In genomic region chr4:156053113-156053512, GRCm38 (mm10) we compare ENCODE assay signal across 30 mouse cellular contexts. TPM values are rescaled to one million over a fixed set of nuclear protein-coding genes. Genes with fewer than 3 reads are reported as not detected.
A peak's percentile ranks its signal among the peaks of the same experiment; 100 is the strongest.
DNase-seq lines count a peak whose midpoint lies in the region; ATAC-seq and TF ChIP-seq lines count a peak whose summit lies in the region.
"Had no signal": no experiment of that assay in that cellular context is flagged by ENCODE, and none has a peak within 500 bp of the region (broad histone marks: within the 10 kb centered on the region; RNA-seq: fewer than 3 reads in every experiment).

No protein-coding gene starts in this region.

- WGBS in heart, embryonic 11.5 days (ENCODE audit: insufficient replicate concordance), result 46% methylated on average over 4 of the region's 4 CpGs
- WGBS in heart, embryonic 14.5 days, result 23% methylated on average over 4 of the region's 4 CpGs
- WGBS in heart, adult 2 months, result 39% methylated on average over 4 of the region's 4 CpGs
- WGBS in heart, postnatal 0 days, result 25% methylated on average over 4 of the region's 4 CpGs
- 52% methylated on average over 4 of the region's 4 CpGs for WGBS in intestine, postnatal 0 days
- 83% methylated on average over 4 of the region's 4 CpGs for WGBS in hindbrain, postnatal 0 days

- H3K79me2 ChIP-seq in heart, adult 2 months (replicated peaks; ENCODE audit: control insufficient read depth, insufficient read depth, low read length), result no peaks in the 10 kb centered on the region

- H3K27ac ChIP-seq in heart, embryonic 11.5 days (ENCODE audit: low read depth, low read length), result peak overlapping the region; percentile 57
- H3K27ac ChIP-seq in heart, embryonic 14.5 days (replicated peaks in 1 of 2; ENCODE audit: control insufficient read depth in 1 of 2, insufficient read depth in 1 of 2, low read depth in 2 of 2, low read length in 2 of 2), result peak overlapping the region; percentile 29 to 68
- H3K27ac ChIP-seq in heart, adult 2 months, result no peak overlapping the region
- H3K27ac ChIP-seq in heart, postnatal 0 days (ENCODE audit: low read depth), result peak overlapping the region; percentile 59; the same call in 1 of the 2 replicates
- peak overlapping the region; percentile 90; the same call in 1 of the 2 replicates for H3K27ac ChIP-seq in intestine, postnatal 0 days (ENCODE audit: low read depth, low read length)
- H3K27ac ChIP-seq in hindbrain, postnatal 0 days, result no peak overlapping the region
- H3K27ac ChIP-seq: embryonic facial prominence, embryonic 12.5 days; embryonic facial prominence, embryonic 15.5 days; hindbrain, embryonic 14.5 days; kidney, postnatal 0 days had no signal

- H3K36me3 ChIP-seq in heart, embryonic 11.5 days (ENCODE audit: control insufficient read depth, insufficient read depth, low read length), result no peaks in the 10 kb centered on the region
- no peaks in the 10 kb centered on the region for H3K36me3 ChIP-seq in heart, embryonic 14.5 days (ENCODE audit: control insufficient read depth, insufficient read depth, low read length)
- H3K36me3 ChIP-seq in heart, adult 2 months (ENCODE audit: control insufficient read depth, insufficient read depth, low read length), result no peaks in the 10 kb centered on the region
- H3K36me3 ChIP-seq in heart, postnatal 0 days (replicated peaks; ENCODE audit: control insufficient read depth, insufficient read depth, low read length), result no peaks in the 10 kb centered on the region
- H3K36me3 ChIP-seq in intestine, postnatal 0 days (ENCODE audit: control insufficient read depth, insufficient read depth), result peaks cover 4% of the 10 kb centered on the region; the same call in 1 of the 2 replicates
- no peaks in the 10 kb centered on the region for H3K36me3 ChIP-seq in hindbrain, postnatal 0 days (ENCODE audit: insufficient read depth, low read length)
- H3K36me3 ChIP-seq: embryonic facial prominence, embryonic 12.5 days; embryonic facial prominence, embryonic 15.5 days; G1E had no signal

- H3K4me1 ChIP-seq in heart, embryonic 11.5 days (ENCODE audit: control insufficient read depth, insufficient read depth, low read length), result no peaks in the 10 kb centered on the region
- H3K4me1 ChIP-seq in heart, embryonic 14.5 days (ENCODE audit: control insufficient read depth in 2 of 2, insufficient read depth in 2 of 2, low read length in 2 of 2), result peaks cover 26 to 30% of the 10 kb centered on the region in 2 experiments
- H3K4me1 ChIP-seq in heart, adult 2 months (ENCODE audit: control insufficient read depth, insufficient read depth, low read length), result no peaks in the 10 kb centered on the region
- peaks cover 16% of the 10 kb centered on the region for H3K4me1 ChIP-seq in heart, postnatal 0 days (ENCODE audit: control insufficient read depth, insufficient read depth)
- H3K4me1 ChIP-seq in intestine, postnatal 0 days (replicated peaks; ENCODE audit: control insufficient read depth, insufficient read depth, low read length), result peaks cover 11% of the 10 kb centered on the region; the same call in 1 of the 2 replicates
- H3K4me1 ChIP-seq in hindbrain, postnatal 0 days (ENCODE audit: insufficient read depth, low read length), result no peaks in the 10 kb centered on the region
- H3K4me1 ChIP-seq: embryonic facial prominence, embryonic 12.5 days had no signal

- H3K4me2 ChIP-seq in heart, embryonic 11.5 days, result no peak overlapping the region
- H3K4me2 ChIP-seq in heart, embryonic 14.5 days (ENCODE audit: low read length), result peak overlapping the region; percentile 16; the same call in 1 of the 2 replicates
- no peak overlapping the region for H3K4me2 ChIP-seq in heart, postnatal 0 days (ENCODE audit: low read depth, low read length)
- H3K4me2 ChIP-seq in intestine, postnatal 0 days (replicated peaks; ENCODE audit: low read depth), result no peak overlapping the region
- no peak overlapping the region for H3K4me2 ChIP-seq in hindbrain, postnatal 0 days (ENCODE audit: low read depth, low read length)
- H3K4me2 ChIP-seq: embryonic facial prominence, embryonic 12.5 days; embryonic facial prominence, embryonic 15.5 days; hindbrain, embryonic 14.5 days had no signal

- no peak for DNase-seq in heart, adult 8-10 months (ENCODE audit: low spot score)
- no peak for DNase-seq in heart, adult 2 months
- peak; percentile 38 for DNase-seq in heart, postnatal 0 days (ENCODE audit: low spot score)
- no peak for DNase-seq in heart, adult 9 months (ENCODE audit: low spot score in 2 of 2)
- no peak for DNase-seq in hindbrain, postnatal 0 days (ENCODE audit: low spot score)
- DNase-seq: adrenal gland, postnatal 10 days; adrenal gland, postnatal 36 days; B cell, adult 2 months; cerebellum, adult 11 months; cerebellum, adult 2 months; cerebellum, adult 9-11 months; cerebellum, postnatal 25 days; forebrain, postnatal 0 days; gastrocnemius, postnatal 25 days; heart, postnatal 4 days had no signal

- H3K27me3 ChIP-seq in heart, embryonic 11.5 days (ENCODE audit: control insufficient read depth, insufficient read depth, low read length), result peaks cover 4% of the 10 kb centered on the region; the same call in 1 of the 2 replicates
- H3K27me3 ChIP-seq in heart, embryonic 14.5 days (ENCODE audit: control insufficient read depth, insufficient read depth, low read length), result no peaks in the 10 kb centered on the region
- H3K27me3 ChIP-seq in heart, adult 2 months (ENCODE audit: control insufficient read depth, insufficient read depth, low read length), result no peaks in the 10 kb centered on the region
- no peaks in the 10 kb centered on the region for H3K27me3 ChIP-seq in heart, postnatal 0 days (ENCODE audit: control insufficient read depth, insufficient read depth, low read length)
- no peaks in the 10 kb centered on the region for H3K27me3 ChIP-seq in intestine, postnatal 0 days (replicated peaks; ENCODE audit: control insufficient read depth, insufficient read depth, low read length)
- no peaks in the 10 kb centered on the region for H3K27me3 ChIP-seq in hindbrain, postnatal 0 days (ENCODE audit: insufficient read depth, low read length)
- H3K27me3 ChIP-seq: CH12.LX; embryonic facial prominence, embryonic 12.5 days; embryonic facial prominence, embryonic 15.5 days; Patski had no signal

- no peak overlapping the region for H3K4me3 ChIP-seq in heart, embryonic 11.5 days (ENCODE audit: low read depth, low read length)
- no peak overlapping the region for H3K4me3 ChIP-seq in heart, embryonic 14.5 days (ENCODE audit: control insufficient read depth in 1 of 2, insufficient read depth in 1 of 2, low read depth in 1 of 2, low read length in 2 of 2)
- H3K4me3 ChIP-seq in heart, adult 2 months, result no peak overlapping the region
- no peak overlapping the region for H3K4me3 ChIP-seq in heart, postnatal 0 days (ENCODE audit: low read depth, low read length)
- H3K4me3 ChIP-seq in intestine, postnatal 0 days (ENCODE audit: low read depth, low read length), result no peak overlapping the region
- H3K4me3 ChIP-seq in hindbrain, postnatal 0 days (ENCODE audit: low read length), result no peak overlapping the region
- H3K4me3 ChIP-seq: embryonic facial prominence, embryonic 12.5 days; embryonic facial prominence, embryonic 15.5 days had no signal

- H3K9me3 ChIP-seq in heart, embryonic 11.5 days (replicated peaks; ENCODE audit: control insufficient read depth, low read length), result no peaks in the 10 kb centered on the region
- no peaks in the 10 kb centered on the region for H3K9me3 ChIP-seq in heart, embryonic 14.5 days (ENCODE audit: control insufficient read depth, low read length)
- no peaks in the 10 kb centered on the region for H3K9me3 ChIP-seq in heart, postnatal 0 days (replicated peaks; ENCODE audit: control insufficient read depth, low read length)
- H3K9me3 ChIP-seq in intestine, postnatal 0 days (ENCODE audit: control insufficient read depth), result no peaks in the 10 kb centered on the region
- H3K9me3 ChIP-seq in hindbrain, postnatal 0 days (ENCODE audit: low read length), result no peaks in the 10 kb centered on the region
- H3K9me3 ChIP-seq: embryonic facial prominence, embryonic 12.5 days; embryonic facial prominence, embryonic 15.5 days; G1E had no signal

- intact Hi-C loops in heart, adult 2 months (cut with DNase I), result no loop called here

- TF ChIP-seq CTCF in heart, adult 2 months (IDR thresholded peaks at IDR 0.05), result no peak
- TF ChIP-seq CTCF in heart, postnatal 0 days (IDR thresholded peaks at IDR 0.05; ENCODE audit: low read depth), result no peak
- TF ChIP-seq CTCF in intestine, postnatal 0 days (IDR thresholded peaks at IDR 0.05; ENCODE audit: low read depth), result no peak
- TF ChIP-seq CTCF in hindbrain, postnatal 0 days (IDR thresholded peaks at IDR 0.05; ENCODE audit: low read depth), result no peak

- TF ChIP-seq EP300 in heart, adult 2 months (IDR thresholded peaks at IDR 0.05; ENCODE audit: insufficient read depth, low read depth, low read length), result no peak
- no peak for TF ChIP-seq EP300 in heart, postnatal 0 days (IDR thresholded peaks at IDR 0.05; ENCODE audit: low read depth)

- H3K9ac ChIP-seq in heart, embryonic 11.5 days (ENCODE audit: low read depth, low read length), result no peak overlapping the region
- peak overlapping the region; percentile 30 for H3K9ac ChIP-seq in heart, embryonic 14.5 days (ENCODE audit: low read length)
- H3K9ac ChIP-seq in heart, adult 2 months (ENCODE audit: low read depth, low read length), result no peak overlapping the region
- no peak overlapping the region for H3K9ac ChIP-seq in heart, postnatal 0 days (replicated peaks; ENCODE audit: low read depth, low read length)
- no peak overlapping the region for H3K9ac ChIP-seq in intestine, postnatal 0 days (ENCODE audit: low read depth, low read length)
- no peak overlapping the region for H3K9ac ChIP-seq in hindbrain, postnatal 0 days (replicated peaks; ENCODE audit: low read length)
- H3K9ac ChIP-seq: embryonic facial prominence, embryonic 12.5 days; embryonic facial prominence, embryonic 15.5 days; forebrain, postnatal 0 days; hindbrain, embryonic 14.5 days had no signal

- no peak for ATAC-seq in heart, embryonic 11.5 days (replicated peaks; ENCODE audit: insufficient number of reproducible peaks, low FRiP score, low TSS enrichment)
- ATAC-seq in heart, embryonic 14.5 days (ENCODE audit: insufficient number of reproducible peaks, insufficient read depth, low FRiP score, low read depth), result peak; percentile 23; the same call in 1 of the 2 replicates
- peak; percentile 69 for ATAC-seq in heart, postnatal 0 days (ENCODE audit: insufficient read depth, low read depth)
- no peak for ATAC-seq in intestine, postnatal 0 days
- no peak for ATAC-seq in hindbrain, postnatal 0 days
- ATAC-seq: forebrain, embryonic 14.5 days; forebrain, postnatal 0 days; Patski had no signal

- TF ChIP-seq POLR2A in heart, adult 2 months (IDR thresholded peaks at IDR 0.05; ENCODE audit: insufficient read depth, low read depth, low read length), result no peak

RNA-seq across cellular contexts. Expression of gene Ttll10, which starts 6.1 kb away (rescaled TPM):
- polyA plus RNA-seq in heart, embryonic 11.5 days (2014; fragmentation: Nextera tagmentation; extraction: Ambion mirVana), result 0.36 TPM in 1 of 2 replicates, not detected in the other
- total RNA-seq in heart, adult 8-10 months (2022), result under 1 TPM in 1 of 4 experiments, not detected in 3; 0.28 TPM
- 0.11 and 0.26 TPM in 2 replicates for polyA plus RNA-seq in heart, embryonic 14.5 days (2014; fragmentation: Nextera tagmentation; extraction: Ambion mirVana)
- not detected for total RNA-seq in heart, adult 2 months (2021)
- polyA plus RNA-seq in heart, adult 2 months (2012; rRNA removed), result 0.32 and 1.1 TPM in 2 replicates
- not detected in 2 replicates for total RNA-seq in heart, postnatal 0 days (2014; rRNA removed; ENCODE audit: low replicate concordance)
- polyA plus RNA-seq in heart, postnatal 0 days (2015; fragmentation: Nextera tagmentation; extraction: Ambion mirVana), result 0.08 TPM in 1 of 2 replicates, not detected in the other
- polyA plus RNA-seq in intestine, postnatal 0 days (2015; fragmentation: Nextera tagmentation; extraction: Ambion mirVana), result 2.1 and 2.6 TPM in 2 replicates
- total RNA-seq in hindbrain, postnatal 0 days (2014; rRNA removed), result 0.26 TPM in 1 of 2 replicates, not detected in the other
- polyA plus RNA-seq in hindbrain, postnatal 0 days (2015; fragmentation: Nextera tagmentation; extraction: Ambion mirVana), result 0.08 TPM in 1 of 2 replicates, not detected in the other
- total RNA-seq: common myeloid progenitor, adult 5-6 weeks; forebrain, postnatal 0 days; gastrocnemius, adult 8-10 months; gastrocnemius, postnatal 25 days had no signal
- polyA plus RNA-seq: forebrain, embryonic 14.5 days; G1E; hindbrain, embryonic 11.5 days had no signal

RNA-seq across cellular contexts. Expression of gene Tnfrsf18, which starts 27.1 kb away (rescaled TPM):
- polyA plus RNA-seq in heart, embryonic 11.5 days (2014; fragmentation: Nextera tagmentation; extraction: Ambion mirVana), result 1.3 and 1.7 TPM in 2 replicates
- under 1 TPM in 2 of 4 experiments, not detected in 2; 0.25 to 0.75 TPM for total RNA-seq in heart, adult 8-10 months (2022)
- polyA plus RNA-seq in heart, embryonic 14.5 days (2014; fragmentation: Nextera tagmentation; extraction: Ambion mirVana), result 2.2 and 2.3 TPM in 2 replicates
- under 1 TPM in 1 of 2 experiments, not detected in 1; 0.31 TPM for total RNA-seq in heart, adult 2 months (2021)
- 0.80 and 0.82 TPM in 2 replicates for polyA plus RNA-seq in heart, adult 2 months (2012; rRNA removed)
- 2.2 TPM in 1 of 2 replicates, not detected in the other for total RNA-seq in heart, postnatal 0 days (2014; rRNA removed; ENCODE audit: low replicate concordance)
- polyA plus RNA-seq in heart, postnatal 0 days (2015; fragmentation: Nextera tagmentation; extraction: Ambion mirVana), result 0.88 and 1.00 TPM in 2 replicates
- 0.55 and 0.56 TPM in 2 replicates for polyA plus RNA-seq in intestine, postnatal 0 days (2015; fragmentation: Nextera tagmentation; extraction: Ambion mirVana)
- 0.16 TPM in 1 of 2 replicates, not detected in the other for total RNA-seq in hindbrain, postnatal 0 days (2014; rRNA removed)
- 1.4 and 1.6 TPM in 2 replicates for polyA plus RNA-seq in hindbrain, postnatal 0 days (2015; fragmentation: Nextera tagmentation; extraction: Ambion mirVana)
- total RNA-seq: adrenal gland, adult 18-20 months; forebrain, postnatal 0 days; gastrocnemius, adult 8-10 months; gastrocnemius, postnatal 25 days had no signal
- polyA plus RNA-seq: G1E had no signal

RNA-seq across cellular contexts. Expression of gene Tnfrsf4, which starts 39.5 kb away (rescaled TPM):
- polyA plus RNA-seq in heart, embryonic 11.5 days (2014; fragmentation: Nextera tagmentation; extraction: Ambion mirVana), result 0.21 and 0.37 TPM in 2 replicates
- total RNA-seq in heart, adult 8-10 months (2022), result not detected
- polyA plus RNA-seq in heart, embryonic 14.5 days (2014; fragmentation: Nextera tagmentation; extraction: Ambion mirVana), result 0.51 and 0.57 TPM in 2 replicates
- not detected for total RNA-seq in heart, adult 2 months (2021)
- 1.1 and 1.4 TPM in 2 replicates for polyA plus RNA-seq in heart, adult 2 months (2012; rRNA removed)
- not detected in 2 replicates for total RNA-seq in heart, postnatal 0 days (2014; rRNA removed; ENCODE audit: low replicate concordance)
- polyA plus RNA-seq in heart, postnatal 0 days (2015; fragmentation: Nextera tagmentation; extraction: Ambion mirVana), result 0.26 and 0.31 TPM in 2 replicates
- polyA plus RNA-seq in intestine, postnatal 0 days (2015; fragmentation: Nextera tagmentation; extraction: Ambion mirVana), result 0.14 and 0.35 TPM in 2 replicates
- total RNA-seq in hindbrain, postnatal 0 days (2014; rRNA removed), result 2.6 TPM in 1 of 2 replicates, not detected in the other
- 0.47 and 0.49 TPM in 2 replicates for polyA plus RNA-seq in hindbrain, postnatal 0 days (2015; fragmentation: Nextera tagmentation; extraction: Ambion mirVana)
- total RNA-seq: common myeloid progenitor, adult 5-6 weeks had no signal

RNA-seq across cellular contexts. Expression of gene 9430015G10Rik, which starts 56.7 kb away (rescaled TPM):
- 23.6 and 26.5 TPM in 2 replicates for polyA plus RNA-seq in heart, embryonic 11.5 days (2014; fragmentation: Nextera tagmentation; extraction: Ambion mirVana)
- total RNA-seq in heart, adult 8-10 months (2022), result 1 to 10 TPM; 2.1 to 3.3 (median 2.3) TPM
- 12.0 and 14.6 TPM in 2 replicates for polyA plus RNA-seq in heart, embryonic 14.5 days (2014; fragmentation: Nextera tagmentation; extraction: Ambion mirVana)
- 1 to 10 TPM; 1.7 to 3.5 TPM for total RNA-seq in heart, adult 2 months (2021)
- 5.9 and 7.5 TPM in 2 replicates for polyA plus RNA-seq in heart, adult 2 months (2012; rRNA removed)
- total RNA-seq in heart, postnatal 0 days (2014; rRNA removed; ENCODE audit: low replicate concordance), result 6.7 and 14.6 TPM in 2 replicates
- polyA plus RNA-seq in heart, postnatal 0 days (2015; fragmentation: Nextera tagmentation; extraction: Ambion mirVana), result 3.8 and 4.3 TPM in 2 replicates
- polyA plus RNA-seq in intestine, postnatal 0 days (2015; fragmentation: Nextera tagmentation; extraction: Ambion mirVana), result 3.4 and 3.5 TPM in 2 replicates
- 24.0 and 32.8 TPM in 2 replicates for total RNA-seq in hindbrain, postnatal 0 days (2014; rRNA removed)
- 21.0 and 22.3 TPM in 2 replicates for polyA plus RNA-seq in hindbrain, postnatal 0 days (2015; fragmentation: Nextera tagmentation; extraction: Ambion mirVana)

Comparison
In these comparisons a context has a peak if more than half of its experiments do, and no peak if none do; other contexts are left out.
1. ATAC-seq: peak in heart, embryonic 14.5 days (single experiment) and heart, postnatal 0 days (single experiment); none in heart, embryonic 11.5 days (single experiment), intestine, postnatal 0 days (single experiment) and hindbrain, postnatal 0 days (single experiment).
2. H3K27ac ChIP-seq: peak in heart, embryonic 11.5 days (single experiment), heart, embryonic 14.5 days (2 of 2), heart, postnatal 0 days (single experiment) and intestine, postnatal 0 days (single experiment); none in heart, adult 2 months (single experiment) and hindbrain, postnatal 0 days (single experiment).